In genomic region chr13:46363456-46364201, GRCm38 (mm10) we compare ENCODE assay signal across 19 mouse cellular contexts. TPM values are rescaled to one million over a fixed set of nuclear protein-coding genes. Genes with fewer than 3 reads are reported as not detected.
DNase-seq lines count a peak whose midpoint lies in the region; ATAC-seq and TF ChIP-seq lines count a peak whose summit lies in the region.
"Had no signal": no experiment of that assay in that cellular context is flagged by ENCODE, and none has a peak within 500 bp of the region (broad histone marks: within the 10 kb centered on the region; RNA-seq: fewer than 3 reads in every experiment).

No protein-coding gene starts in this region.

- peak overlapping the region; percentile 35; the same call in 1 of the 2 replicates for H3K27ac ChIP-seq in forebrain, embryonic 14.5 days (ENCODE audit: low read depth, low read length)
- H3K27ac ChIP-seq in forebrain, embryonic 13.5 days, result no peak overlapping the region; the same call in 1 of the 2 replicates
- no peak overlapping the region for H3K27ac ChIP-seq in lung, embryonic 14.5 days (ENCODE audit: low read depth)
- H3K27ac ChIP-seq in kidney, embryonic 15.5 days, result no peak overlapping the region
- H3K27ac ChIP-seq: heart, embryonic 13.5 days; limb, embryonic 12.5 days had no signal

- peak; percentile 68 for DNase-seq in forebrain, embryonic 14.5 days (ENCODE audit: low spot score)
- peak; percentile 57 for DNase-seq in lung, embryonic 14.5 days
- DNase-seq in lung, postnatal 36 days, result no peak
- peak; percentile 53 for DNase-seq in layer of hippocampus, adult 9-11 months
- peak; percentile 45 for DNase-seq in right cerebral cortex, postnatal 25 days
- no peak for DNase-seq in heart, postnatal 14 days
- DNase-seq: cerebellum, adult 8-10 months; gastrocnemius, postnatal 25 days; kidney, postnatal 25 days had no signal

- no peaks in the 10 kb centered on the region for H3K27me3 ChIP-seq in forebrain, embryonic 14.5 days (replicated peaks; ENCODE audit: control insufficient read depth, insufficient read depth, low read length)
- no peaks in the 10 kb centered on the region for H3K27me3 ChIP-seq in forebrain, embryonic 13.5 days
- H3K27me3 ChIP-seq in lung, embryonic 14.5 days (ENCODE audit: insufficient read depth, low read length), result no peaks in the 10 kb centered on the region
- no peaks in the 10 kb centered on the region for H3K27me3 ChIP-seq in kidney, embryonic 15.5 days
- H3K27me3 ChIP-seq: CH12.LX; heart, embryonic 13.5 days; limb, embryonic 12.5 days had no signal

- no peak overlapping the region for H3K4me3 ChIP-seq in forebrain, embryonic 14.5 days (ENCODE audit: low read depth, low read length)
- no peak overlapping the region for H3K4me3 ChIP-seq in forebrain, embryonic 13.5 days
- H3K4me3 ChIP-seq in lung, embryonic 14.5 days (ENCODE audit: low read depth, low read length), result no peak overlapping the region
- H3K4me3 ChIP-seq in kidney, embryonic 15.5 days (replicated peaks), result no peak overlapping the region
- H3K4me3 ChIP-seq: erythroblast, embryonic 14.5 days; heart, embryonic 13.5 days; limb, embryonic 12.5 days; myocyte had no signal

- no peak; the same call in 1 of the 2 replicates for ATAC-seq in forebrain, embryonic 14.5 days
- ATAC-seq in forebrain, embryonic 13.5 days, result no peak; the same call in 1 of the 2 replicates
- no peak for ATAC-seq in lung, embryonic 14.5 days (ENCODE audit: insufficient read depth)
- no peak for ATAC-seq in kidney, embryonic 15.5 days (replicated peaks; ENCODE audit: low FRiP score)
- ATAC-seq: intestine, embryonic 16.5 days; Patski had no signal

- no peaks in the 10 kb centered on the region for H3K9me3 ChIP-seq in forebrain, embryonic 14.5 days (replicated peaks; ENCODE audit: control insufficient read depth, low read length)
- no peaks in the 10 kb centered on the region for H3K9me3 ChIP-seq in forebrain, embryonic 13.5 days (replicated peaks)
- no peaks in the 10 kb centered on the region for H3K9me3 ChIP-seq in lung, embryonic 14.5 days (ENCODE audit: low read depth, low read length)
- H3K9me3 ChIP-seq in kidney, embryonic 15.5 days (replicated peaks), result no peaks in the 10 kb centered on the region
- H3K9me3 ChIP-seq: heart, embryonic 13.5 days; limb, embryonic 12.5 days had no signal

- no peak overlapping the region for H3K9ac ChIP-seq in forebrain, embryonic 14.5 days (ENCODE audit: low read length)
- H3K9ac ChIP-seq in forebrain, embryonic 13.5 days, result no peak overlapping the region
- H3K9ac ChIP-seq in lung, embryonic 14.5 days, result no peak overlapping the region
- H3K9ac ChIP-seq in kidney, embryonic 15.5 days, result no peak overlapping the region
- H3K9ac ChIP-seq: heart, embryonic 13.5 days; limb, embryonic 12.5 days had no signal

- H3K4me2 ChIP-seq in forebrain, embryonic 14.5 days (ENCODE audit: low read length), result no peak overlapping the region
- no peak overlapping the region for H3K4me2 ChIP-seq in forebrain, embryonic 13.5 days
- no peak overlapping the region for H3K4me2 ChIP-seq in lung, embryonic 14.5 days
- no peak overlapping the region for H3K4me2 ChIP-seq in kidney, embryonic 15.5 days
- H3K4me2 ChIP-seq: heart, embryonic 13.5 days; limb, embryonic 12.5 days; midbrain, embryonic 11.5 days had no signal

- TF ChIP-seq CTCF in lung, embryonic 14.5 days (IDR thresholded peaks at IDR 0.05; ENCODE audit: low read depth), result no peak

- H3K4me1 ChIP-seq in forebrain, embryonic 14.5 days (ENCODE audit: control insufficient read depth, insufficient read depth, low read length), result peaks cover 4% of the 10 kb centered on the region; the same call in 1 of the 2 replicates
- H3K4me1 ChIP-seq in forebrain, embryonic 13.5 days, result peaks cover 17% of the 10 kb centered on the region
- H3K4me1 ChIP-seq in lung, embryonic 14.5 days (ENCODE audit: insufficient read depth), result no peaks in the 10 kb centered on the region
- H3K4me1 ChIP-seq in kidney, embryonic 15.5 days, result no peaks in the 10 kb centered on the region
- H3K4me1 ChIP-seq: limb, embryonic 12.5 days had no signal

- 86% methylated on average over 13 of the region's 13 CpGs for WGBS in forebrain, embryonic 14.5 days
- 90% methylated on average over 13 of the region's 13 CpGs for WGBS in forebrain, embryonic 13.5 days
- WGBS in lung, embryonic 14.5 days, result 69% methylated on average over 13 of the region's 13 CpGs
- 90% methylated on average over 13 of the region's 13 CpGs for WGBS in kidney, embryonic 15.5 days

- no peaks in the 10 kb centered on the region for H3K36me3 ChIP-seq in forebrain, embryonic 14.5 days (ENCODE audit: control insufficient read depth, insufficient read depth, low read length)
- no peaks in the 10 kb centered on the region for H3K36me3 ChIP-seq in forebrain, embryonic 13.5 days (ENCODE audit: poor library complexity, severe bottlenecking)
- H3K36me3 ChIP-seq in lung, embryonic 14.5 days (ENCODE audit: insufficient read depth), result no peaks in the 10 kb centered on the region
- H3K36me3 ChIP-seq in kidney, embryonic 15.5 days, result no peaks in the 10 kb centered on the region
- H3K36me3 ChIP-seq: heart, embryonic 13.5 days; limb, embryonic 12.5 days had no signal

- intact Hi-C loops in heart, postnatal 14 days (cut with DNase I), result loop anchor here (5.0 kb wide), 1 partner anchor 34 kb away; no protein-coding TSS in a partner anchor

RNA-seq across cellular contexts. Expression of gene Rbm24, which starts 54.6 kb away (rescaled TPM):
- 7.6 and 7.7 TPM in 2 replicates for polyA plus RNA-seq in forebrain, embryonic 14.5 days (2014; fragmentation: Nextera tagmentation; extraction: Ambion mirVana)
- 4.4 and 5.6 TPM in 2 replicates for polyA plus RNA-seq in forebrain, embryonic 13.5 days (2015; fragmentation: Nextera tagmentation; extraction: Ambion mirVana)
- polyA plus RNA-seq in lung, embryonic 14.5 days (2014; fragmentation: Nextera tagmentation; extraction: Ambion mirVana), result 2.2 and 2.7 TPM in 2 replicates
- 100 to 1,000 TPM; 223 to 227 TPM for total RNA-seq in heart, postnatal 14 days (2021)
- 1.3 and 1.5 TPM in 2 replicates for polyA plus RNA-seq in kidney, embryonic 15.5 days (2015; fragmentation: Nextera tagmentation; extraction: Ambion mirVana)
- total RNA-seq: CH12.LX had no signal
- polyA plus RNA-seq: erythroblast, embryonic 14.5 days had no signal

Comparison
In these comparisons a context has a peak if more than half of its experiments do, and no peak if none do; other contexts are left out.
1. DNase-seq: peak in forebrain, embryonic 14.5 days (single experiment), lung, embryonic 14.5 days (single experiment), layer of hippocampus, adult 9-11 months (single experiment) and right cerebral cortex, postnatal 25 days (single experiment); none in lung, postnatal 36 days (single experiment) and heart, postnatal 14 days (0 of 2).